Mouse (Mus musculus): ENCODE data around the gene Rap1gds1.

The Rap1gds1 gene

DNA sequence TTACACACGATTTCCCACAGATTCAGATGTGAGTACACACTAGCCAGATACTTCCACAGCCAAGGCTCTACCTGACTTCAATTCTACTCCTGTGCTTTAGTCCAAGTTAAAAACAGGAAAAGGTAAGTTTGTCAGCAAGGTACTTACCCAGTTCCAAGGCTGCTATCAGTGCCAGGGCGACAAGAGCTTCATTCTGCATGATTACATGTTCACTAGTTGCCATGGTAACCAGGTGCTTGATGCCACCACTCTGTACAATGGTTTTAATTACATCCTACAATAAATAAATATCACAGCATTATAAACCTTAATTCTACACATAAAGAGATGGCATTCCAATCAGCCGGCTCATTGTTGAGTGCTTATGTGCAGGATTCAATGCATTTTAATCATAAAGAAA is 129.5 kb downstream of the Rap1gds1 start:
- DNase-seq (ENCODE audit: low read depth, low spot score): no peak

- no peak for DNase-seq (ENCODE audit: low read depth, low spot score)
Observed at GRCm38 (mm10) chr3:138941604-138942003, 133.4 kb downstream of the Rap1gds1 start.

- no peak for DNase-seq (ENCODE audit: low read depth, low spot score)
Observed at GRCm38 (mm10) chr3:138937241-138937640, 137.8 kb downstream of the Rap1gds1 start.

DNA sequence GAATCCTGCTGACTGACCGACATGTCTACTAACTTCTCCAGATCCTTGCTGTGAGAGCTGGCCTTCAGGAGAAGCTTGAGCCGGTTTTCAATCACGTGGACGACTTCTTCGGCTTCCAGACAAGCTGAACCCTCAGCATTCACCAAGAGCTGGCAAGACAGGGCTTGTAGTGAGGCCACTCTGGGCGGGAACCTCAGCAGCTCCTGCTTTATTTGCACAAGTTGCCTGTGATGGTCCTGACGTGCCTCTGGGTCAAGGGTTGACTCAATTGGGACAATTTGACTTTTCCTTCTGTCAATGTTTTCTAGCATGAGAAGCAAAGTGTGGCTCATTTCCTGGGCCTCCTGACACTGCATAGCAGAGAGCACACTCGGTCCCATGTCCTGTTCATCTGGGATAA is 138.2 kb downstream of the Rap1gds1 start:
- no peak for DNase-seq (ENCODE audit: low read depth, low spot score)

GRCm38 (mm10) chr3:138927437-138927836 is 147.6 kb downstream of the Rap1gds1 start:
- no peak for DNase-seq (ENCODE audit: low read depth, low spot score)

- DNase-seq (ENCODE audit: low read depth, low spot score): no peak
Observed at GRCm38 (mm10) chr3:138926161-138926560, 148.8 kb downstream of the Rap1gds1 start.

DNA sequence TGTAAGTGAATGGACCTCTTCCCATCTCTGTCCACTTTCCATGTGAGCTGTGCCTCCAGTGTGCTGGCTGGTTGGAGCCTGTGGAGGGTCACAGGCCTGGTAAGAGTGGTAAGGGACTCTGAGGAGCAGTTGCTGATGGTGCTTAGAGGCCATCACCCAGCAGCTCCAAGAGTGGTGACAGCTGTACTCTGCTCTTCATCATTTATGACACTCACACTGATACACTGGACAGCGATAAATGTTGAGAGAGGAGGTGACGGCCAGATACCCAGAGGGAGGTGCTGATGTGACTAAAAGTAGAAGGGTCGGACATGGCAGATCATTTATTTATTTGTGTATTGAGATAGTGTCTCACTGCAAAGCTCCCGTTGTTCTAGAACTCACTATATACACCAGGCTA is 156.8 kb downstream of the Rap1gds1 start:
- no peak for DNase-seq (ENCODE audit: low read depth, low spot score)

GRCm38 (mm10) chr3:138917016-138917415 is 158.0 kb downstream of the Rap1gds1 start:
- DNase-seq (ENCODE audit: low read depth, low spot score): no peak

- DNase-seq (ENCODE audit: low read depth, low spot score): no peak
Observed at GRCm38 (mm10) chr3:138916591-138916990, 158.4 kb downstream of the Rap1gds1 start.

- no peak for DNase-seq (ENCODE audit: low read depth, low spot score)
Observed at GRCm38 (mm10) chr3:138914626-138915288, 160.2 kb downstream of the Rap1gds1 start.

GRCm38 (mm10) chr3:138912504-138912903 is 162.5 kb downstream of the Rap1gds1 start:
- no peak for DNase-seq (ENCODE audit: low read depth, low spot score)

DNA sequence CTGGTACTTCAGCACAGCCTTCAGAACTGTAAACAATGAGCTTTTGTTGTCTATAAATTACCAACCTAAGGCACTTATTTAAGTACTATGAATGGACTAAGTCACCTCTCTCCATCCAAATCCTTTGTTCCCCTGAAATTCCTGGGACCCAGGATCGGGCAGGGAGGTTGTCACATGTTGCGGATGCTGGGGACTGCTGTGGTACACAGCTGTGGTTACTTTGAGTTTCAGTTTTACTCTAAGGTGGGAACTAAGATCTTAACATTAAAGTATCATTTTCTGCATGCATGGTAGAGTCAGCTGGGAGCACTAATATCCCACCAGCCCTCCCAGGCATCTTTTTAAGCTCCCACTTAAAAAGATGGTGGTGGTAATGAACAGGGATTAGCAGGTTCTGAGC is 165.7 kb downstream of the Rap1gds1 start:
- no peak for DNase-seq (ENCODE audit: low read depth, low spot score)

DNA sequence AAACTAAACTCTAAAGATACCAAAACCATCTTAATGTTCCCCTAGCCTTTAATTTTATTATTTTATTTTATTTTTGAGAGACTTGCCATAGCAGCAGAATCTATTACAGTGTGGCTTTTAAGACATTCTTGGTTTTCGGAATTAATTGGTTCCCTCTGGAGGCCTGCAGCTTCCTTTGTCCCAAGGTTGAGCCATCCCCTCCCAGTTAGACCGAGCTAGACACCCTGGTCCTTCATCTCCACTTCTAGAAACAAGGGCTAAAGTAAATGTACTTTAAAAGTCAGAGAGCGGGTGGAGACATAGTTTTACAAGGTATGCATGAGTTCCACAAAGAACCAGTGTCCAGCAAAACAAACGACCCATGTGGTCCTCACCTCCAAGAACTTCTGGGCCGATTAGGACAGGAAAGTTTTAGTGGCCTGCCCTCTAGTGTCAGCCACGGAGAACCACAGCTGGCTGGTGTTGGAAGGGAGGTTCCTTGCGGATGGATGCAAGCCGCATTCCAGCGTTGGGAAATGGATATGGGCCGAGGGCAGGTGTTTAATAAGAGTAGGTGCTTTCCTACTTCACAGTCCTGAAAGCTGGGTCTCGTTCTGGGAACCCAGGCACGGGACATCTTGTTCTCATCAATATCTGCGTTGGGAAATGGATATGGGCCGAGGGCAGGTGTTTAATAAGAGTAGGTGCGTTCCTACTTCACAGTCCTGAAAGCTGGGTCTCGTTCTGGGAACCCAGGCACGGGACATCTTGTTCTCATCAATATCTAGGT is 168.7 kb downstream of the Rap1gds1 start:
- DNase-seq (ENCODE audit: low read depth, low spot score): no peak

DNA sequence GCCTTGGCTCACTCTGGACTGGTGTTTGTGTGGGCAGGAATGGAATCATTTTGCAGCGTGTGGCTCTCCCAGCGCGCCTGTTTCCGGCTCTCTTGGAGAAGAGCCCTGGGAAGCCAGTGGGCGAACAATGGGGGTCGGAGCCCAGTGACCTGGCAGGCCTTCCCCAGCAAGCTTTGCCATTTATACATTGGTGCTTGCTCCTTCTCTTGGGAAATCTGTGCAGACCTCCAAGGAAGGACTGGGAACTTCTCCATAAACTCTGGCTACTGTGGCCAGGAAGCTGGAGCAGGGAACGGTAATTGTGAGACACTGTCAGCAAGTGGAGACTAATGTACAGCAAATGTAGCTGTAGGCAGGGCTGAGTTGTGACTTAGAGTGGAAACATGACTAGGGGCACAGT is 169.3 kb downstream of the Rap1gds1 start:
- DNase-seq (ENCODE audit: low read depth, low spot score): no peak

- no peak for DNase-seq (ENCODE audit: low read depth, low spot score)
Observed at GRCm38 (mm10) chr3:138900571-138901141, 174.3 kb downstream of the Rap1gds1 start.

DNA sequence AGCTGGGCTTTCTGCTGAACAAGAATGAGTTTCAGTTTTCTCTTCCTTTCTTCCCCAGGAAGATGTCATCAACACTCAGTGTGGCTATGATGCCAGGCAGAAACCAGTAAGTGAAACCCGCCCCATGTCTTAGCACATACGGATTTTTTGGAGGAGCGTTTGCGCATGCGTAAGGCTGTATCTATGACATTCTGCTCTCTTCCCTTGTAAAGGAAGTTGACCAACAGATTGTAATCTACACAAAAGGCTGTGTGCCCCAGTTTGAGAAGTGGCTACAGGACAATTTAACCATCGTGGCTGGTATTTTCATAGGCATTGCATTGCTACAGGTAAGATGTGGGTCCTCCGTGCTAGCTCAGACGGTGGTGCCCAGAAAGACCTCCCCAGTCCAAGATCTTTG is 176.9 kb downstream of the Rap1gds1 start:
- no peak for DNase-seq (ENCODE audit: low read depth, low spot score)

GRCm38 (mm10) chr3:138897500-138897899 is 177.5 kb downstream of the Rap1gds1 start:
- no peak for DNase-seq (ENCODE audit: low read depth, low spot score)

DNA sequence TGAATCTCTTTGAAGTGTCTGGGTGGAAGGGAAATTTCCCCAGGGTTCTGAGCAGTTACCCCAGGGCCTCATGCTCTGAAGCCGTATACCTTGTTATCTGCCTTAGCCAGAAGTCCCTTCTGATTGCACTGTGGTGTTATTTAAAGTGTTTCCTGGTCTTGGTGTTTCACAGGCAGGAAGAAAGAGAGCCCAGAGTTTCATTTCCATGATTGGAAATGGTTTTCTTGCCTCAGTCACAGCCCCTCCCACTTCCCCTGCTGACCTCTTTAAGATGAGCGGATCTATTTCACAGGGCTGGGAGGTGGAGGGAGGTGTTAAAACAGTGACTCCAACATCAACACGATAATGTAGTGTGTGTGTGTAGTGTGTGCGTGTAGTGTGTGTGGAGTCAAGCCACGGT is 181.5 kb downstream of the Rap1gds1 start:
- no peak for DNase-seq (ENCODE audit: low read depth, low spot score)

DNA sequence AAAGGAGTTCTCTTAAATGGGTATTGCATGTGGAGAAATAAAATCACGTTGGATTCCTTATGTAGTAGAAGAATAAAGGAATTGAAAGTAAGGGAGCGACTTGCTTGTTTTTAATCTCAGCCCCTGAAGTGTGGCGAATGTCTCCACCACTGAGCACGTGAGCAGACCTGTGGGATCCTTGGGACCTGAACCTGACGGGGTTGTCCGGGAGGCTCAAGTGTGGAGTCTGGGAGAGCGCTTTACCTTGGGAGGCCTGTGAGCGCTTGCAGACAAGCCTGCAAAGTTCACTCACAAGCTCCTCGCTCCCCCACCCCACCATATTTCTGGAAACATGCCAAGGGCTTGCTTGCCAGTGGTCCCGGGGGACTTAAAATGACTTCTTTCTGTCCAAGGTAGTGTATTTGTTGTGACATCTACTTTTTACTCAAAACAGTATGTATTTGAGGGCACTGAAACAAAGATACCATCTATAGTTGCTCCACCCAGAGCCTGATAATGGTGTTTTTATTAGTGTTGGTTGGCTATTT is 185.2 kb downstream of the Rap1gds1 start:
- DNase-seq (ENCODE audit: low read depth, low spot score): no peak

DNA sequence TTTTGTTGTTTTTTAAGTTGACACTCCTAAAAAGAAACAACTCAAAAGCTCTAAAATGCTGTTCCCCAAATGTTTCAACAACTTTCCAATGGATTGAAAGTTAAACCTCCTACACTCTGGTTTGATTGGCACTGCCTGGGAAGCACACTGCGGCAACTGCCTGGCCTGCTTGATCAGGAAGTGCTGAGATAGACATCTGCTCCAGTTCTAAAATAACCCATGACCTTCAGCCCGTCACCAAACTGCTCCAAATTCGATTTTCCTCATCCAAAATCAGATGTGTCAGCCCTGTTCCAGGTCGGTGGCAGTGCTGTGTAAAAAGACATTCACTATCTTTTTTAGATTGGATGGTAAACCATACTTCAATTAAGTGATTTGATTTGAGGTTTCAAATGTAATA is 185.8 kb downstream of the Rap1gds1 start:
- DNase-seq (ENCODE audit: low read depth, low spot score): no peak

GRCm38 (mm10) chr3:138886121-138886520 is 188.9 kb downstream of the Rap1gds1 start:
- DNase-seq (ENCODE audit: low read depth, low spot score): no peak

- no peak for DNase-seq (ENCODE audit: low read depth, low spot score)
Observed at GRCm38 (mm10) chr3:138881725-138882347, 193.2 kb downstream of the Rap1gds1 start.
